Mouse (Mus musculus) urinary bladder, postnatal 10 days (tissue): ENCODE results near the gene Nsl1.

Source experiments
- DNase-seq: peaks from one replicate; pipeline ENCODE4 v3.0.0; 2022; ENCODE audit warnings: low spot score

Gene Nsl1

GRCm38 (mm10) chr1:191054870-191055532 lies 7.8 kb upstream of the Nsl1 start:
- DNase-seq = no peak

DNA sequence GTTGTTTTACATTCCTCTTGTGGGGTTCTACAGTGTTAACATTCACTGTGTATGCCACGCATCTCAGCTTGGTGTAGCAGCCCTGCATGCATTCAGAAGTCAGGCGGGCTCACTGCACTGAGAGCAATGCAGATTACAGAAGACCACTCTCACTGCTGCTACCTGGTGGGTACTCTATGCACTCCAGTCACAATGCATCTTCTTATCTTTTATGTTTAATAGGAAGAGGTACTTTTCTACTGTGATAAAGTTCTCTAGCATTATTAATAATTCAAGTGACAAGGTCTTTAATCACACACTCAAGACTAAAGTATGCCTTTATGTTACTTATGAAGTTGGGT lies 7.3 kb upstream of the Nsl1 start:
- DNase-seq = no peak

GRCm38 (mm10) chr1:191057461-191057860 lies 5.4 kb upstream of the Nsl1 start:
- DNase-seq = no peak

- no peak for DNase-seq
Observed at GRCm38 (mm10) chr1:191062241-191062780, 501 bp upstream of the Nsl1 start.

DNA sequence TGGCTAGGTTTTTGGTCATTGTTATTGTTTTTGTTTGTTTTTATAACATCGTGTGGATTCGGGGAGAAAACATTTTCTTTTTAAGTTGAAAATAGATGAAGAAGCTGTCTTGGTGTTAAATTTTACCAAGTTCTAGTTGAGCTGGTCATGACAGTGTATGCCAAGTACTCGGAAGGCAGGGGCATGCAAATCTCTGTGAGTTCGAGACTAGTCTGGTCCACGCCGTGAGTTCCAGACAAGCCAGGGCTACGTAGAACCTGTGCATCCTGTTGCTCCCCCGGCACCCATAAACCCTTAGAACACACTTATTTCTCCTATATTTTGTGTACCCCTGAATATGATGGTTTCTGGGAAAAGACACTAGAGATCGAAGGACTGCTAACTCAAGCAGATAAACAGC lies 888 bp downstream of the Nsl1 start:
- no peak for DNase-seq

- no peak for DNase-seq
Observed at GRCm38 (mm10) chr1:191064535-191064934, 1.7 kb downstream of the Nsl1 start.

GRCm38 (mm10) chr1:191065188-191065587 lies 2.4 kb downstream of the Nsl1 start:
- no peak for DNase-seq

GRCm38 (mm10) chr1:191068377-191068776 lies 5.6 kb downstream of the Nsl1 start:
- DNase-seq = no peak

DNA sequence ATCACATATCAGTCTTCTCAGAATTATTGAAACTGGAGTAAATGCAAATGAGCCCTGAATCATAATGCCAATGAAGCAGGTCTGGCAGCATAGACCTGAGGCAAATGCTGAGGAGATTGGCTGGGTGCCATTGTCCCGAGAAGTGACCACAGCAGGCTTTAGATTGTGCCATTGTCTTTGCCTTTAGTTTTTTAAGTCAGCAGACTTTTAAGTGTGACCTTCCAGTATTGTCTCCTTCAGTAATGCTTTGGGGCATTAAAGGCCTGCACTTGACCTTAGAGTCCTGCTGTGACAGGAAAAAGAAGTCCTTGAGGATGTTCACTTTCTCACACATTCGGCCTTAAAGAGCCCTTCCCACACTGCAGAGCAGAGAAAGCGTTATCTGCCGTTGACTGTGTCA lies 7.4 kb downstream of the Nsl1 start:
- DNase-seq = no peak

GRCm38 (mm10) chr1:191071613-191072012 lies 8.8 kb downstream of the Nsl1 start:
- no peak for DNase-seq

- DNase-seq = no peak
Observed at GRCm38 (mm10) chr1:191072329-191072913, 9.6 kb downstream of the Nsl1 start.

DNA sequence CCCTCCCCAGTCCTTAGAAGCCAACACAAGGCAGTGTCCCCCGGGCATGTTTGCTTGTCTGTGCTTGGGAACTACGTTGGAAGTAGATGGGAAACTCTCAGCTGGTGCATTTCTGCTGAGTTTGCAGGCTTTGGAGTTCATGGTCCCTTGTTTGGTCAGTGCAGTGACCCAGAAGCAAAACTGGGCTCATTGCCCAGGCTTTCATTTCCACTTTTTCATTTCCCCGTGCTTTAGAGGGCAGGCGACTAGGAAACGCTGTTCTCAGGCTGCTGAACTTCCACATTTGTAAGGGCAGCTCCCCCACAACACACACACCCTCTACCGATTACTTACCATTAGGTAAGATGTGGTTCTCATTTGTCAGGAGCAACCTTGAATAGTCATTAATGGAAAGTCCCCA lies 10.2 kb downstream of the Nsl1 start:
- no peak for DNase-seq

DNA sequence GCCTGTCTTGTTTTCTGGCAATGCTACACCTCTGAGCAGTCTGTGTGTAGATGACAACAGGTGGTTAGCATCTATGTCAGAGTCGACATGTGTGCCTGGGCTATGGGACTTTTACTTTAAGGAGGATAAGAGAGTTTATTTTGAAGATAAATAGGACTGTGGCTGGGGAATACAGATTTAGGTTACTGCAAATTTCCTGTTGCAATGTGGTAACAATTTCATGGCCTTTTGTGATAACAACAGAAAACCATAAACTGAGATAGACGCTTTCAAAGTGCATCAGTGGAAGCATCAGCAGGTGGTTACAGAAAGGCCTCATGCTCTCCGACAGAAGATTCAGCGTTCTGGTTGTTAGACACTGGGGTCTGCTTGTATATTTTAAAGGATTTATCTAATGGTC lies 10.7 kb downstream of the Nsl1 start:
- no peak for DNase-seq

- no peak for DNase-seq
Observed at GRCm38 (mm10) chr1:191075199-191075883, 12.5 kb downstream of the Nsl1 start.

DNA sequence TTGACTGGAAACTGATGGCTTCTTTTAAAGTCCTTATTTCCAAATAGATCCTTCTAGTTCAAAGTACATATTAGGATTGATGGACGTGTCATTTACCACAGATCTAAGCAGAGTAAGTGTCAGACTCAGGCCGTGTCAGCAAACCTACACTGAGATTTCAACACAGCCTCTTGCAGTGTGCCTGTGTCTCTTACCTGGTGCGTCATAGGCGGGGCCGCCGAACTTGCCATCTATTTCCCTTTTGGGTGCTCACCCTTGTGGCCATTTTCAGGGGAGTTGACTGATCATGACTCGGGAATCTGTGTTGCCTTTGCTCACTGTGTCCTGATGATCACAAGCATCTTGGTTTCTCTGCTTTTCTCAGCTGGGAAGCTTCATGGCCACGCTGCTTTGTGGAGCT lies 20.4 kb downstream of the Nsl1 start:
- no peak for DNase-seq

DNA sequence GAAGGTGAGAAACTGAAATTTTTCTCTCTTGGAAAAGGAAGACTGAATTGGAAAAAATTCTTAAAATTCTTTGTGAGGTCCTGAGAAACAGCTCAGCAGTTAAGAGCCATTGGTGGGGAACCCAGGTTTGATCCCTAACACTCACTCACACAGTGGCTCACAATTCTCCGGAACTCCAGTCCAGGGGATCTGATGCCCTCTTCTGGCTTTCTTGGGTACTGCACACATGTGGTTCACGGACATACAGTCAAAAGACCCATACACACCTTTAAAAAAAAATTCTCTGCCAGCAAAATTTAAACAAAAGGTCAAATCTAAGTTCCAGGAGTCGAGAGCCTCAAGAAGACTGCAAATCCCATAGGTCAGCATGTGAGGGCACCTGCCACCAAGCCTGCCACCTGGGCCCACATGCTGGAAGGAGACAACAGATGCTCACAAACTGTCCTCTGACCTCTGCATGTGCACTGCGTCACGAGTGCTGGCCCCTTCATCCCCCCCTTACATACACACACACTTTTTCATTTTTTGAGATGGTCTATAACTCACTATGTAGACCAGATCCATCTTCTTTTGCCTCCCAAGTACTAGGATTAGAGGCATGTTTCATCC lies 22.2 kb downstream of the Nsl1 start:
- no peak for DNase-seq

GRCm38 (mm10) chr1:191085597-191085996 lies 22.8 kb downstream of the Nsl1 start:
- DNase-seq = no peak

GRCm38 (mm10) chr1:191086304-191086878 lies 23.6 kb downstream of the Nsl1 start:
- DNase-seq = no peak

GRCm38 (mm10) chr1:191086960-191087359 lies 24.1 kb downstream of the Nsl1 start:
- no peak for DNase-seq

DNA sequence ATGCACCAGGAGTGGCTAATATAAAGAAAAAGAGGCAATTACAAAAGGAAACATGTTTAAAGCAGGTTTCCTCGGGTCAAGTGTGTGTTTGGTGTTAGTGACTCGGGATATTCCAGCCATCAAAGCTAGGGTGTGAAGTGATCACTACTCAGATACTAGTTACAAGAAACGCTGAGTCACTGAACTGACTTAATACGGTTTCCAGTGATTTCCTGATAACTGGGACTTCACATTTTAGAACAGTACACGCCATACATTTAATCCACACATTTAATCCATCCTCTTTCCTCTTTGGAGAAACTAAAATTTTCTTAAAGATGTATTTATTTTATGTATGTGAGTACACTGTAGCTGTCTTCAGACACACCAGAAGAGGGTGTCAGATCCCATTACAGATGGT lies 25.1 kb downstream of the Nsl1 start:
- no peak for DNase-seq

- no peak for DNase-seq
Observed at GRCm38 (mm10) chr1:191089355-191089754, 26.5 kb downstream of the Nsl1 start.

DNA sequence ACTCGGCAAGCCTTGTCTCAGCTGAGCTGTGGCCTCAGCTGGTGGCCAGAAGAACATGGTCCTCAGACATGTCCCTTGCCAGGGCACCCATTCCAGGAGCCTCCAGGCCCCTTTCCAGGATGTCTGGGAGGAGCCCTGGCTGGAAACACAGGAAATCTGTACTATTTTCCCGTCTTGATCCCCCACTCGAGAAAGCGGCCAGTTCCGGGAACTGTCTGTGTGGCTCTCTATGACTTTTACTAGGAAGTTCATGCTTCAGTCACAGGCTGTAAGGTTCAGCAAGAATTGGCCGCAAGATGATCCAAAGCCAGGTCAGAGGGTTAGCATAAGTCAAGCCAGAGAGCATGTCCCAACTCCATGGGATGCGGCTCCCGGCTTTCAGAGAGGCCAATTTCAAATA lies 29.2 kb downstream of the Nsl1 start:
- DNase-seq = no peak

- DNase-seq = no peak
Observed at GRCm38 (mm10) chr1:191093578-191093977, 30.8 kb downstream of the Nsl1 start.
